Mouse (Mus musculus): Measurements from ENCODE around the gene Ehmt1. TPM values are rescaled to one million over a fixed set of nuclear protein-coding genes. Genes with fewer than 3 reads are reported as not detected.
"Not testable (repeated sequence)": the region's sequence is repeated elsewhere in the genome, so short reads cannot be mapped to it uniquely, and the experiment has no call there.

Gene Ehmt1
- polyA plus RNA-seq (2015; fragmentation: Nextera tagmentation; extraction: Ambion mirVana): 125 and 132 TPM in 2 replicates

DNA sequence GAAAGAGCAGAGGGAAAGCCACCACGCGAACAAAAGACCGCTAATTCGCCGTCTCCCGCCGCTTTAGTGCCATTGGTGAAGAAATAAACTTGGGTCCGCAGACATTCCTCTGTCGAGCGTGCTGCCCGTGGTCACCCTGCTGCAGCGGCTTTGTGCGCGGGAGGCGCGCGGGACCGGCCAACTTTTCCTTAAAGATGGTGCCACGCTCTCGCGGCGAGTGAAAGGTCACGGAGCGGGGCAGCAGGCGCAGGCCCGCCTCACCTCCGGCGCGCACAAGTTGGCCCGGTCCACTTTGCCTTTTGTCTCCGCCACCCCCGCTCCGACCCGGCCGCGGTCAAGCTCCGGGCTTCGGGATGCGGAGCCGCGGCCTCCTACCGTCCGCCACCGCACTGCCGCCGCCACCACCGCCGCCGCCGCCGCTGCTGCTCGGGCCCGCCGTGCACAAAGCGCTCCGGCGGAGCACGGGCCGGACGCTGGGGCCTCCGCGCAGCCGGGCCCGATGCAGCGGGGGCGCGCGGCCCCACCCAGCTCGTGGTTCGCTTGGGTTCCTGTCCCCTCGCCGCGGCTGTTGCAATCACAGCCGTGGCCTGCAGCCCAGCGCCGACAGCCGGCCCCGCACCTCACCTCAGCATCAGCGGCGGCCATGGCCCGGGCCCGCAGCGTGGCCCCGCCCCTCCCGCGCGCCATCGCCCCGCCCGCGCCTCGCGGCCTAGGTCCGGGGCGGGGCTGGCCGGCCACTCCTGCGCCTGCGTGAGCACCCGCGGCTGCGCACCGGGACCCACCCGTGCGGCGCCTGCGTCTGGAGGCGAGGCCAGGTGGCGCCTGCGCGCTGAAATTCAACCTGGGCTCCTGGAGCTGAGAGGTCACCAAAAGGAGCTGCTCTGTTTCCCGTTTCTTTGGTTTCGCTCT is at the start of gene Ehmt1:
Ehmt1 (minus strand) TSS at position 685 of the 909 bp plus-strand sequence.
- under 1% methylated on average over 91 of the region's 112 CpGs for WGBS
- peaks cover 13% of the 10 kb centered on the region for H3K4me1 ChIP-seq (replicated peaks; ENCODE audit: control insufficient read depth, insufficient read depth, low read length)
- peak within 1 kb of the TSS; percentile 78 for H3K4me2 ChIP-seq (ENCODE audit: low read length)
- H3K4me3 ChIP-seq (replicated peaks; ENCODE audit: low read length): peak within 1 kb of the TSS; percentile 98
- no peaks in the 10 kb centered on the region for H3K36me3 ChIP-seq (ENCODE audit: control insufficient read depth, insufficient read depth)
- peak within 1 kb of the TSS; percentile 97 for H3K27ac ChIP-seq (ENCODE audit: low read length)
- ATAC-seq: peak; percentile 98
- no peaks in the 10 kb centered on the region for H3K27me3 ChIP-seq (replicated peaks; ENCODE audit: control insufficient read depth, insufficient read depth, low read length)
- H3K9ac ChIP-seq (replicated peaks; ENCODE audit: low read depth, low read length): peak within 1 kb of the TSS; percentile 98
- H3K9me3 ChIP-seq (ENCODE audit: control insufficient read depth, low read length): no peaks in the 10 kb centered on the region

DNA sequence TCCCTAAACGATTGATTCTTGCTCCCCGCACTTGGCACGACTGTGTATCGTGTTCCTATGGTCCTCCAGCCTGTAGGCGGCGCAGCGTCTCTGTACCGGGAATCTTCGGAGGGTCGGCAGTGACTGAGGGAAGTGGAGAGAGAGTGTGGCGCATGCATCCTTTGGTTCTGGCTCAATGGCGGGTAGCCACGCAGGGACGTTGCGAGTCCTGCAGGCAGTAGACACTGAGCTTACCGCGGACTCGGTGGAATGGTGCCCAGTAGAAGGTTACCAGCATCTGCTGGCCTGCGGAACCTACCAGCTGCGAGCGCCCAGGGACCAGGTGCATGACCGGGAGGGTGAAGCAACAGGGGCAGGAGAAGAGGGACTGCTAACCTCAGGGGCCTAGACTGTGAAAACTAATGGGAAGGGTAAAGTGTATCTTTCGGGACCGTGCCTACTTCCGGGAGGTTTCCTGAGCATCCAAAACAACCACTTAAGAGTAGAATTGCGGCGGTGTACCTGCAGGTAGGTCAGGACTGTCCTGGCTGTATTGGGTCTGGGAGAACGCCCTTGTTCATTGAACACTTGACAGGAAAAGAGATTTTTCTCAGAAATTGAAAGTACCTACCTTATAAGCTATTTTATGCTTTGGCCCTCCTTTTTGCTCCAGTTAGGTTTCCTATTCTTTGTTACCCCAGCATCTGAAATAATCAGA is 43.0 kb upstream of the Ehmt1 start, which contains the start of gene Dph7:
Dph7 (plus strand) TSS at position 97 of the 697 bp plus-strand sequence.
- peak; percentile 96 for ATAC-seq
- Histone ChIP-seq H3K4me1 (replicated peaks; ENCODE audit: control insufficient read depth, insufficient read depth, low read length) (peaks cover 9% of the 10 kb centered on the region), H3K9me3 (ENCODE audit: control insufficient read depth, low read length) (no peaks in the 10 kb centered on the region), H3K4me3 (replicated peaks; ENCODE audit: low read length) (peak within 1 kb of the TSS; percentile 75), H3K4me2 (ENCODE audit: low read length) (peak within 1 kb of the TSS; percentile 73), H3K27me3 (replicated peaks; ENCODE audit: control insufficient read depth, insufficient read depth, low read length) (no peaks in the 10 kb centered on the region), H3K27ac (ENCODE audit: low read length) (peak within 1 kb of the TSS; percentile 6; the same call in 1 of the 2 replicates), H3K36me3 (ENCODE audit: control insufficient read depth, insufficient read depth) (peaks cover 24% of the 10 kb centered on the region), H3K9ac (replicated peaks; ENCODE audit: low read depth, low read length) (peak within 1 kb of the TSS; percentile 80)
- WGBS: under 1% methylated on average over 28 of the region's 28 CpGs

DNA sequence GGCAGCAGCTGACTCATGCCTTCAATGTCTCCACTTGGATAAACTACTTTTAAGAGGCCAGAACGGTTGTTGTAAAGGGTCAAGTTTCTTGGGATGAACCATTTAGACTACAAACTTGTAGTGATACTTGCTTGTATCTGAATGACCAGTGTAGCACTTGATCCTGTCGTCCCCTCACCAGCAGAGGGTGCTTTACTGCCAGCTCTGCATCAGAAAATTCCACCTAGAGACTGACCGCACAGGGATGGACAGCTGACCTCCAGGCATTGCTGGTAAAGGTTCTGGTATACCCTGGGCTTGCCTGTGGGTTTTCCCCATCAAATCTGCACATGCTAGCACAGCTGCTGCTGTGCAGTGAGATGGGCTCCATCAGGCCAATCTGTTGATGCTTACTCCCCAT is 41.5 kb upstream of the Ehmt1 start:
- Histone ChIP-seq H3K27me3 (replicated peaks; ENCODE audit: control insufficient read depth, insufficient read depth, low read length) (no peaks in the 10 kb centered on the region), H3K9me3 (ENCODE audit: control insufficient read depth, low read length) (no peaks in the 10 kb centered on the region), H3K4me2 (ENCODE audit: low read length) (no peak overlapping the region), H3K36me3 (ENCODE audit: control insufficient read depth, insufficient read depth) (peaks cover 24% of the 10 kb centered on the region), H3K4me1 (replicated peaks; ENCODE audit: control insufficient read depth, insufficient read depth, low read length) (peaks cover 9% of the 10 kb centered on the region), H3K4me3 (replicated peaks; ENCODE audit: low read length) (no peak overlapping the region), H3K9ac (replicated peaks; ENCODE audit: low read depth, low read length) (no peak overlapping the region), H3K27ac (ENCODE audit: low read length) (no peak overlapping the region)
- ATAC-seq: no peak
- WGBS: 40% methylated on average over 3 of the region's 3 CpGs

DNA sequence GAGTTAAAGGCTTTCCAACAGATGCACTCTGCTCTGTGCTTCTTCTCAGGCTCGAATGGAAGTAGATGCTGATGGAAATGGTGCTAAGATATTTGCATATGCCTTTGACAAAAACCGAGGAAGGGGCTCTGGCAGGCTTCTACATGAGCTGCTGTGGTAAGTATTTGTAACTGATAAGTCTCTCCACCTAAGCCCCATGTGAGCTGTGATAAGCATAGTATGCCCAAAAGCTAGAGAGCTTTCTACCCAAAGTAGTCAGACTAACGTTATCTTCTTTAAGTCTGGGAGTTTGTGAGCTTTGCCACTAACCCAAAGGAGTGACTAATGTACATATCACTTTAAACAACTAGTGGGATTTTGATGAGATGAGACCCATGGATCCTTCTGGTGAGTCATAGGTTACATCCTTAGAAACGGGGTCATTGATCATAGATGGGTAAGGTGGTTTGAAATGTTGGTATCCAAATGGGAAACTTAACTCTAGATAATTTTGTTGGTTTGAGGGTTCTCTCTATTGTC is 33.2 kb upstream of the Ehmt1 start:
- no peak for ATAC-seq

DNA sequence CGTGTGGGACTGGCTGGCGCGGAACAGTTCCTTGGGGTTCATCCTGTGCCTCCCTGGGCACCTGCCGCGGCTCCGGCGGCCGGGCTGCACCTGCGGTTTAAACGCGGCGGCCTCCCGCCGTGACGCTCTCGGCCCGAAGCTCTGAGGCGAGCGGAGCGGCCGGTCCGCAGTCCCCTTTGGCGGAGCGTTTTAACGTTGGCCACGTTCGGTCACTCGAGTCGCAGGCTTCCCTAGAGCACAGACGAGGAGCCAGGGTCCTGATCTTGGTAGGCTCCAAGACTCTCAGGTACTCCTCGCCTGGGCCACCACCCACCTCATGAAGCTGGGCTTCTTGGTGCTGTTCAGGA is 30.7 kb upstream of the Ehmt1 start:
- under 1% methylated on average over 28 of the region's 31 CpGs for WGBS
- 0 out of 2 replicates have a peak, but pooled peaks have one; percentile 1 for ATAC-seq
- peak overlapping the region; percentile 41; the same call in 1 of the 2 replicates for H3K27ac ChIP-seq (ENCODE audit: low read length)

More for the DNA sequence above, 33.2 kb upstream of the Ehmt1 start:
- WGBS: 89% methylated on average over 4 of the region's 4 CpGs
- H3K4me2 ChIP-seq (ENCODE audit: low read length): no peak overlapping the region
- H3K36me3 ChIP-seq (ENCODE audit: control insufficient read depth, insufficient read depth): peaks cover 26% of the 10 kb centered on the region; the same call in 1 of the 2 replicates
- H3K4me1 ChIP-seq (replicated peaks; ENCODE audit: control insufficient read depth, insufficient read depth, low read length): peaks cover 17% of the 10 kb centered on the region
- no peaks in the 10 kb centered on the region for H3K9me3 ChIP-seq (ENCODE audit: control insufficient read depth, low read length)
- no peak overlapping the region for H3K4me3 ChIP-seq (replicated peaks; ENCODE audit: low read length)
- no peak overlapping the region for H3K27ac ChIP-seq (ENCODE audit: low read length)
- H3K27me3 ChIP-seq (replicated peaks; ENCODE audit: control insufficient read depth, insufficient read depth, low read length): no peaks in the 10 kb centered on the region
- H3K9ac ChIP-seq (replicated peaks; ENCODE audit: low read depth, low read length): no peak overlapping the region

DNA sequence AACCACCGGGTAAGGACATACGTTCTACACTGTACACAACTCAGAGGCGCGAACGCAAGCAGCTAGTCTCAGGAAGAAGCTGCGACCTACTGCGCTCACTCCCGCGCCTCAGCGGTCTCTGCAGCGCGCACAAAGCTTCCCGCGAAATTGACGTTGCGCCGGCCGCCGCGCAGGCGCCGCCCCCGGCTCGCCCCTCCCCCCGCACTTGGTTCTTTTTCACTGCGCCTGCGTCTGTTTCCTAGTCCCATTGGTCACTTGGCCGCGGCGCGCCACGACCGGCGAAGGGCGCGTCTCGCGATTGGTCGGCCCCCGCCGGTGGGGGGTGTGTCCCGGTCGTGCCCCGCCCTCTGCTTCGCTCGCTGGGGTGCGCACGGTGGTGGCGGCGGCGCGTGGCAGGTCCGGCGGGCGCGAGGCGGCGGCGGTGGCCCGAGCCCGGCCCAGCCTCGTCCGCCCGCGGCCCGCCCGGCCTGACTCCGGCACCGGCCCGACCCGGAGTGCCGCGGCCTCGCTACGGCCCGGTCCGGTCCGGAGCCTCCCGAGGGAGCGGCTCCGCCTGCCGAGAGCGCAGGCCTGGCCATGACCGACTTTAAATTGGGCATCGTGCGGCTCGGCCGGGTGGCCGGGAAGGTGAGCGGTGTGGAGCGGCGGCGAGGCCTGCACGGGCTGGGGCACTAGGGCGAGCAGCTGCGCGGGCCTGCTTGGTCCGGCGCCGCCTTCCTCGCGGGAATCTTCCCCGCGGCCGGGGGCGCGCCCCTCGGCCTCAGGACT is 30.2 kb upstream of the Ehmt1 start, which contains the start of gene Zmynd19:
Zmynd19 (plus strand) TSS at position 372 of the 768 bp plus-strand sequence.
- Histone ChIP-seq H3K4me3 (replicated peaks; ENCODE audit: low read length) (peak within 1 kb of the TSS; percentile 97), H3K4me2 (ENCODE audit: low read length) (peak within 1 kb of the TSS; percentile 98), H3K9me3 (ENCODE audit: control insufficient read depth, low read length) (no peaks in the 10 kb centered on the region), H3K27ac (ENCODE audit: low read length) (peak within 1 kb of the TSS; percentile 73), H3K9ac (replicated peaks; ENCODE audit: low read depth, low read length) (peak within 1 kb of the TSS; percentile 92), H3K36me3 (ENCODE audit: control insufficient read depth, insufficient read depth) (peaks cover 14% of the 10 kb centered on the region; the same call in 1 of the 2 replicates), H3K4me1 (replicated peaks; ENCODE audit: control insufficient read depth, insufficient read depth, low read length) (peaks cover 17% of the 10 kb centered on the region), H3K27me3 (replicated peaks; ENCODE audit: control insufficient read depth, insufficient read depth, low read length) (no peaks in the 10 kb centered on the region)
- peak; percentile 98 for ATAC-seq
- WGBS: under 1% methylated on average over 103 of the region's 108 CpGs

More for the DNA sequence above, 30.7 kb upstream of the Ehmt1 start:
- peak overlapping the region; percentile 92 for H3K9ac ChIP-seq (replicated peaks; ENCODE audit: low read depth, low read length)
- peaks cover 17% of the 10 kb centered on the region for H3K4me1 ChIP-seq (replicated peaks; ENCODE audit: control insufficient read depth, insufficient read depth, low read length)
- H3K4me2 ChIP-seq (ENCODE audit: low read length): peak overlapping the region; percentile 98
- peaks cover 20% of the 10 kb centered on the region; the same call in 1 of the 2 replicates for H3K36me3 ChIP-seq (ENCODE audit: control insufficient read depth, insufficient read depth)
- peak overlapping the region; percentile 97 for H3K4me3 ChIP-seq (replicated peaks; ENCODE audit: low read length)
- no peaks in the 10 kb centered on the region for H3K27me3 ChIP-seq (replicated peaks; ENCODE audit: control insufficient read depth, insufficient read depth, low read length)
- H3K9me3 ChIP-seq (ENCODE audit: control insufficient read depth, low read length): no peaks in the 10 kb centered on the region

DNA sequence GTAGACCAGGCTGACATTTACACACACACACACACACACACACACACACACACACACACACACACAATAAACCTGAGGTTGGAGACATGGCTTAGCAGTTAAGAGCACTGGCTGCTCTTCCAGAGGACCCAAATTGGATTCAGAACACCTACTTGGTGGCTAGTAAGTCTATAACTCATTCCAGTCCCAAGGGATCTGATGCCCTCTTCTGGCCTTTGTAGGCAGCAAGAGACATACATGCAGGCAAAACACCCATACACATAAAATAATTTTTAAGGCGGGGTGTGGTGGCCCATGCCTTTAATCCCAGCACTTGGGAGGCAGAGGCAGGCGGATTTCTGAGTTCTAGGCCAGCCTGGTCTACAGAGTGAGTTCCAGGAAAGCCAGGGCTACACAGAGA is 24.9 kb upstream of the Ehmt1 start:
- ATAC-seq; H3K9me3 ChIP-seq (ENCODE audit: control insufficient read depth, low read length); H3K4me3 ChIP-seq (replicated peaks; ENCODE audit: low read length); H3K4me2 ChIP-seq (ENCODE audit: low read length); H3K4me1 ChIP-seq (replicated peaks; ENCODE audit: control insufficient read depth, insufficient read depth, low read length); H3K27me3 ChIP-seq (replicated peaks; ENCODE audit: control insufficient read depth, insufficient read depth, low read length); H3K36me3 ChIP-seq (ENCODE audit: control insufficient read depth, insufficient read depth); H3K9ac ChIP-seq (replicated peaks; ENCODE audit: low read depth, low read length); H3K27ac ChIP-seq (ENCODE audit: low read length): not testable (repeated sequence)
- 37% methylated on average over 2 of the region's 2 CpGs for WGBS

DNA sequence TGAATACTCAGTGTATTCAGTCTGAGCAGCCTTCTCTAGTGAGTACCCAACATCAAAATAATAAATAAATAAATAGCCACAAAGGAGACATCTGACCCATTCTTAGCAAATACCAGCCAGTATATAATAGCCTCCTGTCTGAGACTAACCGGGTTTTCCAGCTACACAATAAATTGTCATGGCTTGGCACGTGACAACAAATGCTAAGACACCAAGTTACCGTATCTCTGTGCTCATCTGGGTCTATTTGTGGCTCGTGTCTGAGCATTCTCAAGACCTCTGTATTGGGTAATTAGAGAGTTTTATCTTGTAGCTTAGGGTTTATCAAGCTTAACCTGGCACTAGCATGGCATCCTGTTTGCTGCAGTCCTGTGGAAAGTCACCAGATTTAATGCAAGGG is 22.7 kb upstream of the Ehmt1 start:
- no peaks in the 10 kb centered on the region for H3K36me3 ChIP-seq (ENCODE audit: control insufficient read depth, insufficient read depth)
- H3K4me2 ChIP-seq (ENCODE audit: low read length): no peak overlapping the region
- H3K4me1 ChIP-seq (replicated peaks; ENCODE audit: control insufficient read depth, insufficient read depth, low read length): no peaks in the 10 kb centered on the region
- 77% methylated on average over 4 of the region's 4 CpGs for WGBS
- H3K4me3 ChIP-seq (replicated peaks; ENCODE audit: low read length): no peak overlapping the region
- no peak overlapping the region for H3K9ac ChIP-seq (replicated peaks; ENCODE audit: low read depth, low read length)
- no peak overlapping the region for H3K27ac ChIP-seq (ENCODE audit: low read length)
- no peak for ATAC-seq
- H3K9me3 ChIP-seq (ENCODE audit: control insufficient read depth, low read length): no peaks in the 10 kb centered on the region
- H3K27me3 ChIP-seq (replicated peaks; ENCODE audit: control insufficient read depth, insufficient read depth, low read length): no peaks in the 10 kb centered on the region

All from forebrain, embryonic 16.5 days (tissue).